Mouse (Mus musculus) kidney, adult 2 months (tissue): ENCODE data around the gene Tll2.

Experiments used
- CTCF ChIP-seq: fragments of 200-500 bp; conservative IDR thresholded peaks from 2 replicates; pipeline ENCODE4 v1.5.1; 2011; ENCODE audit warnings: low read depth, mild to moderate bottlenecking, control low read depth, low read length, moderate library complexity, mixed read lengths; ENCODE audit not compliant: insufficient read depth, insufficient read length
- POLR2A ChIP-seq: fragments of 200-500 bp; IDR thresholded peaks from one replicate; pipeline ENCODE4 v1.6.1; 2011; ENCODE audit warnings: low read depth, low read length, control low read depth

- no peak for TF ChIP-seq CTCF
- TF ChIP-seq POLR2A, result no peak
Measured at GRCm38 (mm10) chr19:41206041-41206810, 409 bp downstream of the Tll2 start.
